Mouse (Mus musculus): ENCODE results near the gene Hs3st4.

- no peak for TF ChIP-seq CTCF (IDR thresholded peaks at IDR 0.05; ENCODE audit: low read depth, low read length)
- TF ChIP-seq POLR2A (IDR thresholded peaks at IDR 0.05; ENCODE audit: borderline replicate concordance, low read depth, low read length): no peak
These were observed 49.6 kb downstream of the Hs3st4 start for GRCm38 (mm10) chr7:124032236-124032635.
